Mouse (Mus musculus): ENCODE results near the gene Ghrhr. TPM values are rescaled to one million over a fixed set of nuclear protein-coding genes. Genes with fewer than 3 reads are reported as not detected.
A peak's percentile ranks its signal among the peaks of the same experiment; 100 is the strongest.

Gene Ghrhr
- polyA plus RNA-seq, 1 experiment from 2014 or later: not detected

GRCm38 (mm10) chr6:55435266-55436159 lies 59.4 kb downstream of the Ghrhr start:
- peak; percentile 88 for ATAC-seq (ENCODE audit: low read depth)
- Histone ChIP-seq H3K36me3 (no peaks in the 10 kb centered on the region), H3K4me3 (no peak overlapping the region), H3K9ac (no peak overlapping the region), H3K9me3 (no peaks in the 10 kb centered on the region), H3K4me2 (no peak overlapping the region), H3K4me1 (replicated peaks) (peaks cover 38% of the 10 kb centered on the region), H3K27ac (replicated peaks) (peak overlapping the region; percentile 64), H3K27me3 (no peaks in the 10 kb centered on the region)
- 34% methylated on average over 8 of the region's 8 CpGs for WGBS

- no peak overlapping the region for H3K4me2 ChIP-seq
- no peak for ATAC-seq (ENCODE audit: low read depth)
- no peaks in the 10 kb centered on the region for H3K27me3 ChIP-seq
- 50% methylated on average over 3 of the region's 3 CpGs for WGBS
- H3K4me1 ChIP-seq (replicated peaks): peaks cover 38% of the 10 kb centered on the region
- no peak overlapping the region for H3K9ac ChIP-seq
- H3K9me3 ChIP-seq: no peaks in the 10 kb centered on the region
- H3K36me3 ChIP-seq: no peaks in the 10 kb centered on the region
- no peak overlapping the region for H3K4me3 ChIP-seq
- no peak overlapping the region for H3K27ac ChIP-seq (replicated peaks)
These were observed 61.8 kb downstream of the Ghrhr start for GRCm38 (mm10) chr6:55437919-55438318.

Other genes starting within 250 kb of the Ghrhr start
- 0.93 and 0.95 TPM in 2 replicates for gene Crhr2, start 243.3 kb upstream of the Ghrhr start, polyA plus RNA-seq (2015; fragmentation: Nextera tagmentation; extraction: Ambion mirVana)
- not detected in 2 replicates for gene Inmt, start 201.3 kb upstream of the Ghrhr start, polyA plus RNA-seq (2015; fragmentation: Nextera tagmentation; extraction: Ambion mirVana)
- 9.9 and 10.8 TPM in 2 replicates for gene Mindy4, start 172.9 kb upstream of the Ghrhr start, polyA plus RNA-seq (2015; fragmentation: Nextera tagmentation; extraction: Ambion mirVana)
- gene Aqp1, start 39.9 kb upstream of the Ghrhr start, polyA plus RNA-seq (2015; fragmentation: Nextera tagmentation; extraction: Ambion mirVana): 4.7 and 5.5 TPM in 2 replicates
- 40.5 and 43.9 TPM in 2 replicates for gene Adcyap1r1, start 75.7 kb downstream of the Ghrhr start, polyA plus RNA-seq (2015; fragmentation: Nextera tagmentation; extraction: Ambion mirVana)

Data from neural tube, embryonic 13.5 days (tissue).